Mouse (Mus musculus): ENCODE measurements around the gene Oscar.

Gene Oscar

DNA sequence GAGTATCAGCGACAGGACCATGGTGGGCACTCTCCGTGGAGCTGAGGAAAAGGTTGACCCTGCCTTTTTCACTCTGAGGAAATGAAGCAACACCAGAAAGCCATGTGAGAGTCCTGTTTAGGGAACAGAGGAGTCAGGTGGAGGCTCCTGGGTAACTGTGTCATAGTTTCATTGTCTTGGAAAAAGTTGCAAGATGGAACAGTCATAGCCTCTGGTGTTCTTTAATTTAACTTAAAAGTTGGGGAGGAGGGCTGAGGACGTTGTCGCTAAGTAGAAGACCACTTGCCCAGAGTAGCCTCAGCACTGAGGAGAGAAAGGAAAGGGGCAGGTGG, at the start of gene Oscar:
TSS of gene Oscar (minus strand) at position 101 of the 332 bp plus-strand sequence.
- no peak for DNase-seq (ENCODE audit: extremely low spot score, low read depth, low spot score)

DNA sequence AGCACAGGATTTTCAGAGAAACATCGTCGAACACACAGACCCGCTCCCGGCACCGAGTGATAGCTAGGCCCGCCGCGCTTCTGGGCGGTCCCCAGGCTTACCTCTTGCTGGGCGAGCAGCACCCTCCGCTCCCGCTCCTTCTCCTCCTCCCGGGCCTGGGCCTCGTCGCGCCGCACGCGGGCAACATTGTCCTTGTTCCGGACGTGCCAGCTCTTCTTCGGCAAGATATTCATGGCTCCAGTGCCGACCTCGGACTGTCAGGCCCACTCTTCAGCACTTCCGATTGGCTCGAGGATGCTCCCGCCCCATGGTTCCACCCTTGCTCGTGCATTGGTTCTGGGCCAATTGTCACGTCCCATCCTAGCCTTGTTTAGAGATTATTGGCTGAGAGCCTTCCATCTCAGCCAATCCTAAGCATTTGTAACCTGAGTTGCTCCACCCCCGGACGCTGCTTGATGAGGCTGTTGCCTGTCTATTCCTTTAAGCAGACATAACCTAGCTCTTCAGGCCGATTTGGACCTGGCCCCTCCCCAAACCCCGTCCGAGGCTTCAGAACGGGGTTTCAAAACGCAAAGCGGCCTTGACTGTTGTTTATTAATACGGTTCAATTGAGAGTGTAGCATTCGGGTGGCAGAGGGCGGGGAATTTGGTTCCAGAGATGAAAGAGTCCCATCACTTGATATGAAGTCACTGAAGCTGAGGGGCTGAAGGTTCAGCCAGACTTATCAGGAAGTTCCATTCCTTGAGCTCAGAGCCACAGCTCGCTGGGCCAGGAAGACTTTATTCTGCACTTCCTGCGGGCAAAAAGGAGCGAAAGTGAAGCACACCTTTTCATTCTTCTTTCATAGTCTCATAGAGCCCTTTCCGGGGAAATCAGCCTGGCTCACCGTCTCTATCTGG, 49.5 kb upstream of the Oscar start, which contains the start of gene Leng1:
TSS of gene Leng1 (minus strand) at position 626 of the 900 bp plus-strand sequence.
- DNase-seq (ENCODE audit: extremely low spot score, low read depth, low spot score) = peak; percentile 88

DNA sequence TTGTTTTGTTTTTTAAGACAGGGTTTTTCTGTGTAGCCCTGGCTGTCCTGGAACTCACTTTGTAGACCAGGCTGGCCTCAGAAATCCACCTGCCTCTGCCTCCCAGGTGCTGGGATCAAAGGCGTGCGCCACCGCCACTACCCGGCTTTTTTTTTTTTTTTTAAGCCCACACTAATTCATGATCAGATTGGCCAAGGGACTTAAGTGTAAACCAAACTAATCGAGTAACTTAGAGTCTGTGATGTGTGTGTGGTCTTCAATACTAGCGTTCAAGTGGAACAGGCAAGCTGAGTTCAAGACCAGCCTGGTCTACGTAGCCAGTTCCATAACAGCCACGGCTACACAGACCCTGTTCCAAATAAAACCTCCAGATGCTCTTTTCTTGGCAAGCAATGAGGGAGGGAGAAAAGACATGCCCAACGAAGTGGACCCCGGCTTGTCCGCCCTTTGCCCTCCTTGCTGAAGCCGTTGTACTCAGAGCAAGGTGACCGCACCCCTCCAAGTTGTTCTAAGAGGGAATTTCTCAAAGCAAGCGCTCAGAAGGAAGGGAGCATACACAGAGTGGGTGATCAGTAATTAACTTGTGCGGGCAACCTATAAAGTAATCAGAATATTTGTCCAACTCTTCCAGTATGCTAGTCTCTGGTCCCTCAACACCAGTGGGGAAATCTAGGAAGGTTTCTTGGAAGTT, 48.7 kb upstream of the Oscar start:
- no peak for DNase-seq (ENCODE audit: extremely low spot score, low read depth, low spot score)

DNA sequence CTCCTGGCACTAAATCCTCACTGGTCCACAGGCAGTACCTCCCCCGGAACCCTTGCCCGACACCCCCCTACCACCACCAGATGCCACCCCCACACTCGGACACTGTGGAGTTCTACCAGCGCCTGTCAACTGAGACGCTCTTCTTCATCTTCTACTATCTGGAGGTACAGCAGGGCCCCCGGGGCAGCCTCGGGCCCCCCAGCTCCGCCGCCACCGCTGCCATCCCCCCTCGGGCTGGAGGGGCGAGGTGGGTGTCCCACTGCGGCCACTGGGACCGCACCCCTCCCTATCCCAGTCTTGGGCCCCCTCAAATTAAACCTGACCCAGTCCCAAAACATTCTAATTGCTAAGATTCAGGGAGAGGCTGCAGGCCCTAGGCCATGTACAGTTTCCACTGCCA, 42.6 kb upstream of the Oscar start:
- no peak for DNase-seq (ENCODE audit: extremely low spot score, low read depth, low spot score)

DNA sequence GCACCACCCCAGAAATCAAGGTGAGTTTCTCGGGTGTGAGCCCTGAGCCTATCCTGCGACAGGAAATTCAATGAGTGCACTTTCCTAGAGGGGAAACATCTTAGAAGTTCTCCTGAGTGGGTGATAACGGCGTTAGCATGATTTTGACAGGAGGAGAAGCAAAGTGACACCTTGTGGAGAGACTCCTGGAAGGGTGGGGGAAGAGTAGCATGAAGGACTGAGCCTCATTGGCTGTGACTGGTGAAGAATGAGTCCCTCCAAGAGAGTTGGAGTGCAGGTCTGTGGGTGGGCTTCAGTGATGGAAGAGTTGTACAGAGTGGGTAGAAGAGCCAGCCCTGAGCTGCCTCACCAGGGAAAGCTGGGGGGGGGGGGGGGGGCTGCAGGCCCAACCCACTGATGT, 41.0 kb upstream of the Oscar start:
- no peak for DNase-seq (ENCODE audit: extremely low spot score, low read depth, low spot score)

DNA sequence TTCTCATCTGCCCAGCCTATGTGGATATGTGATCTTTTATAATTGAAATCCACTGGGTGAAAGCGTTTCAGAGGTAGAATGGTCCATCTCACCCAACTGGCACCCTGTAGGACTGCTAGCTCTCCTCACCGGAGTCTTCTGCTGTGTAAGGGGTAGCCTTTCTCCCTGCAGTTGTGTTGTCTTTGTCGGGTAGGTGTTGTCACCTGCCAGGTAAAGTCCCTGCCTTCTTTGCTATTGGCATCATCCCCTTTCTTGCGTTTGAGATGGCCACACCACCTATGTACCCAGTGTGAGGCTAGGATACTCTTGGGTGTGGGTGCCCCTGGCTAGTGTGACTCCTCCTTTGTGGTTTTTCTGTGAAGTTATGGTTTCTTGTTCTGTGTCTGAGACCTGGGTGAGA, 30.7 kb upstream of the Oscar start:
- DNase-seq (ENCODE audit: extremely low spot score, low read depth, low spot score) = no peak

DNA sequence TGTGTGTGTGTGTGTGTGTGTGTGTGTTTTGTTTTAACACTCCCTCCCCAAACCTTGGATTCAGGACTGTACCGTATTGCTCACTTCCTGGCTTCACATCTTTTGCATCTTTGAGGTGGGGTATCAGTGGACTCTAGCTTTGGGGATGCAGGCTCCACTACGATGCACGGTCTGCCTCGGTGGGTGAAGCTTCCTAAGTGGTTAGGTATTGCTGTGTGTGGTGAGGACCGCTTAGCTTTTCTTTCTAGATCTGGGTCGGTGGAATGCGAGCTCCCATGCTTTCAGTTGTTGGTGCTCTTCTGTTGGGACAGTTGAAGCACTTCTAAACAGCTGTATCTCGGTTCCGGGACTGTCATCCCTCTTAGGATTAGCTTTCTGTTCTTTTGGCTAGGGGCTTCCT, 30.2 kb upstream of the Oscar start:
- DNase-seq (ENCODE audit: extremely low spot score, low read depth, low spot score) = no peak

DNA sequence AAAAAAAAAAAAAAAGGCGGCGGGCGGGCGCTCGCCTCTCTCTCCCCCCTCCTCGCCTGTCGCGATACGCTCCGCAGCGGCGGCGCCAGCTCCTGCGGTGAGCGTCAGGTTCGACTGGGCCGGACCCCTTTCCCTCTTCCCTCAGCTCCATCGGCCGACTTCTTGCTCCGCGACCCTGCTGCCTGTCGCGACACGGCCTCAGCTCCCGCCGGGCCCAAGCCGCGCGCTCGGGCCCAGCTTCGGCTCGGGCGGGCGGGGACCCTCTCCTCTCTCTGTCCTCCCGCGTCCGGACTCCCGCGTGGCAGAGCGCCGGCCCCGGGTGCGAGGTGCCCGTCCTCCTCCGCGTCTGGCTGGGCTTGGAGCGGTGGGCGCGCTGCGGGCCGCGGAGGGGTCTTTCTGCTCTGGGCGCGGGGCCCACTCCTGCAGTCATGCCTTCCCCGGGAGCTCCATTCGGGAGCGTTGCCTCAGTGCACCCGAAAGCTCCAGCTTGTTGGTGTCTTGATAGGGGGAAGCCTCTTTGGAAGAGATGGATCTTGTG, 29.6 kb upstream of the Oscar start:
- no peak for DNase-seq (ENCODE audit: extremely low spot score, low read depth, low spot score)

DNA sequence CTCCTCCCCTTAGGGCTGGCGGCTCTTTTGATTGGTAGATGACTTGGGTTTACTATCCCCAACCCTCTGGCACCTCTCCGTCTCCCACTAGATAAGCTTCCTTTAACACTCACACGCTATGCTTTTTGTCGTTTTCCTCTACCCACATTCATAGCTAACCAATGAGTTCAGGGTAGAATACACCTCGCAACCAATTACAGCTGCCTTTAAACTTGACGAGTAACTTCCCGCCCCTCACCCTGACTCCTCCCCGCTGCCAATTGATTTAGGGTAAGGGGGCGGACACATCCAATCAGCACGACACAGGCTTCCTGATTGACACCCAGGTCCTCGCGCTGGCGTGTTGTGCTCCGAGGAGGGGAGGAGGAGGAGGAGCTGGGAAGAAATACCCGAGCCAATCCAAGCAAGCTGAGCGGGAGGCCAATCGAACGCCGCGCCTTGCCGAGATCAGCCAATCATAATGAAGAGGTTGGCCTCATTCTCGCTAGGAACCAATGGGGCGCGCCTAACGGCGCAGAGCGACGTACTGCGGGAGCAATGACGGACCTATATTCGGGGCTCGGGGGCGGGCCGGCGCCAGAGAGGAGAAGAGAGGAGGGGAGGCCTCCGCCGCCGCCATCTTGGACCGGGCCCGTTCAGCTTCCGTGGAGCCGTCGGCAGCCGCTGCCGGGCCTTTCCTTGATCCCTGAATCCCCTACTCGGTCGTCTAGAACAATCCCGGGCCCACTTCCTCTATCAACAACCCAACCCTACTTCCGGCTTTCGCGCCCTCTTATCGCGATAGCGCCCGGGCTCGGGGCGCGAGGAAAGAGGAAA, 28.9 kb upstream of the Oscar start, which contains the start of gene Cnot3:
TSS of gene Cnot3 (plus strand) at position 597 of the 816 bp plus-strand sequence.
- DNase-seq (ENCODE audit: extremely low spot score, low read depth, low spot score) = peak; percentile 93

DNA sequence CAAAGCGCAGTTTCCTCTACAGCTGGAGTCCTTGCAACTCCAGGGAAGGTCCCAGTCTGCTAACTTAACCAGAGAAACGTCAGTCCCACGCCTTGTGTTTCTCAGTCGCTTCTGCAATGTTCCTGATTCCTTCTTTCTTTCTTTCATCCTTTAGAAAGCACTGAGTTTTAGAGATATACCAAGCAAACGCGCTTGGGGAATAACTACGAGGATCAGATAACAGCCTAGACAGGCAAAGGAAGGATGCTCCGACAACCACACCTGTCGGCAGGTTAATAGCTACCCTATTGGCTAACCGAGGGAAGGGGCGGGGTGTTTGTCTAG, 28.4 kb upstream of the Oscar start:
- no peak for DNase-seq (ENCODE audit: extremely low spot score, low read depth, low spot score)

DNA sequence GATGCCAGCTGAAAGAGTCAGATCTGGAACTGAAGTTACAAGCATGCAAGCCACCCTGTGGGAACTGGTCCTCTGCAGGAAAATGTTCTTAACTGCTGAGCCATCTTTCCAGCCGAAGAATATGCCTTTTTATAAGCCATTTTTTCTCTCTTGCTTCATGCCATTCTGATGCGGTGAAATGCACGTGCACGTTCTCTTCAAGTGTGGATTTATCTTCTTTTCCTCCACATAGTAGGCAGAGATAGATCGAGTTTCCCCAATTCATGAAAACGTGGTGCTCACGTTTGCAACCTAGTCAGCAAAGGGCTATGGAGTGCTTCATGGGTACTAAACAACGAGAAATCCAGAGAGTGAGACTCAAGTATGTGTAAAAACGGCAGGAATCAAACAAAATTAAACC, 27.9 kb upstream of the Oscar start:
- DNase-seq (ENCODE audit: extremely low spot score, low read depth, low spot score) = no peak

DNA sequence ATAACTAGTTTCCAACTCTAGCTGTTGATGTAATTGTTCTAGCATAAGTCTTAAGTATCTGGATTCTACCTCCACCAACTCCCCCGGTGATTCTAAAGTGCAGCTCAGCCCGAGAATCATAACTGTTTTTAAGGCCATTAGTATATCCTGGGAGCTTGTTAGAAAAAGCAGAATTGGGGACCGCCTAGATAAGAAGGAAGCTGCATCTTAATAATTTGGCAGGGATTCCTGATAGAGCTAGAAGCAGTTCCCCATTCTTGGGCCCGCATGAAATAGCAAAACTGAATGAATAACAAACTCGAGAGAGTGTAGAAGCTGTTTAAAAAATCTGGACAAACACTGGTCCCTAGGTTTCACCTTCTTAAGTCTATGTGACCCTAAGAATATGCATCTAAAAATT, 27.5 kb upstream of the Oscar start:
- DNase-seq (ENCODE audit: extremely low spot score, low read depth, low spot score) = no peak

DNA sequence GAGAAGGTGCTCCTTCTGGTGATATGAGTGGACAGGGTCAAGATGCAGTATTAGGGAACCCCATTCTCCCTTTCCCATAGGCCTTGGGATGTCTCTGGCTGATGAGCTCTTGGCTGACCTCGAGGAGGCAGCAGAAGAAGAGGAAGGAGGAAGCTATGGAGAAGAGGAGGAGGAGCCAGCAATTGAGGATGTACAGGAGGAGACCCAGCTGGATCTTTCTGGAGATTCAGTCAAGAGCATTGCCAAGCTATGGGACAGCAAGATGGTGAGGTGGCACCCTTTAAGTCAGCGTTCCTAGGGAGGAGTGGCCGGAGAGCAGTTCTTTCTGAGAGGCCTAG, 14.5 kb upstream of the Oscar start:
- no peak for DNase-seq (ENCODE audit: extremely low spot score, low read depth, low spot score)

DNA sequence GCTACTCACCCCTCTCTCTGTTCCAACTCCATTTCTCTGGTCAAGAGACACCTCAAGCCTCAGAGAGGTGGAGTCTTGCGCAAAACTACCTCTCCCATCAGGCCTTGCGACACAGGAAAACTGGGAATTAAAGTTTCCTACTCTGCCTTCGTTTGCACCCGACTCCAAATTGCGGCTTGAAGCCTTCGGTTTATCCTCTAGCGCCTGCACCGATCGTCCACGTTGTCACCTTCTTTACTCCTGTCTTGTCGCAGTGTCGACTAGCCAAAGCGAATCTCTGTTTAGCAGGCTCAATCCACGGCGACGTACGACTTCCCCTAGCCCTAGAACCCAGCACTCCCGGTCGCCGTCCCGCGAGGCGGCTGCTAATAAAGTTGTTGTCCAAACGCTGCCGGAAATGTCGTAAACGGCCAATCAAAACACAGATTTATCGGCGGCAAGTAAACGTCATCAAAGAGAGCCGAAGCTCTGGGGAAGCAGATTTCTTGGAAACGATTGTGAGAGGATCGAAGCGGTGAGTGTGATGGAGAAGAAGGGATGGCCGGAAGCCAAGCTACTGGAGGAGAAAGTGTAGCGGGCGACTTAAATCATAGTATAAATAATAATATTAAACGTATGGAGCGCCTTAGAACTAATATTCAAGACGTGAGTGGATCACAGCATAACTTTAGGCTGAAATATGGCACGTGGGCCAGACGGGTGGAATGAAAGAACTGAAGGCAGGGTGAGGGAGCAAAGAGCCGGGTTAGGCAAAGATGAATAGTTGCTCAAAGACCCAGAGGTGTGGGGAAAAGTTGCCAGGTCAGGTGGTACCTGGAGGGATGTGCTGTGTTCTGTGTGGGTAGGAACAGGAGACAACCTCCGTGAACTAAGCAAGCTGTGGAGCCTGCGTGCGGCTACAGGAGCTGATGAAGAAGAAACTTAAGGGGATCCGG, 13.9 kb upstream of the Oscar start, which contains the start of the genes Tfpt and Prpf31:
TSS of gene Tfpt (minus strand) at position 387 of the 935 bp plus-strand sequence.
TSS of gene Prpf31 (plus strand) at position 443 of the 935 bp plus-strand sequence.
- DNase-seq (ENCODE audit: extremely low spot score, low read depth, low spot score) = peak; percentile 92

DNA sequence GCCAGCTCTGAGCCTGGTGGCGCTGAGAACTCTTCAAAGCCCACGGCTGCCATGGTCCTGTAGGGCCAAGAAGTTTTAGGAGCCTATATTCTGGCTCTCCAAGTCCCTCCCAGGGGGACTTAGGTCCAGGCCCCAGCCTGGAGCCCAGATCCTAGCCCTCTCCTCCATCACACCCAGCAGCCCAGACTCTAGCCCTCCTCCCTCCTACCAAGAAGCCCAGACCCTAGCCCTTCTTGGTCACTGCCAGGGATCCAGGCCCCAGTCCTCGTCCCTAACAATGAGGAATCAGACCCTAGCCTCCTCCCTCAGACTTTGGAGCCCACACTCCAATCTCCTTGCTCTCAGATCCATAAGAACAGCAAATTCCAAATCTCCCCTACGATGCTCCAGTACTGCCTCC, 13.1 kb upstream of the Oscar start:
- DNase-seq (ENCODE audit: extremely low spot score, low read depth, low spot score) = no peak

DNA sequence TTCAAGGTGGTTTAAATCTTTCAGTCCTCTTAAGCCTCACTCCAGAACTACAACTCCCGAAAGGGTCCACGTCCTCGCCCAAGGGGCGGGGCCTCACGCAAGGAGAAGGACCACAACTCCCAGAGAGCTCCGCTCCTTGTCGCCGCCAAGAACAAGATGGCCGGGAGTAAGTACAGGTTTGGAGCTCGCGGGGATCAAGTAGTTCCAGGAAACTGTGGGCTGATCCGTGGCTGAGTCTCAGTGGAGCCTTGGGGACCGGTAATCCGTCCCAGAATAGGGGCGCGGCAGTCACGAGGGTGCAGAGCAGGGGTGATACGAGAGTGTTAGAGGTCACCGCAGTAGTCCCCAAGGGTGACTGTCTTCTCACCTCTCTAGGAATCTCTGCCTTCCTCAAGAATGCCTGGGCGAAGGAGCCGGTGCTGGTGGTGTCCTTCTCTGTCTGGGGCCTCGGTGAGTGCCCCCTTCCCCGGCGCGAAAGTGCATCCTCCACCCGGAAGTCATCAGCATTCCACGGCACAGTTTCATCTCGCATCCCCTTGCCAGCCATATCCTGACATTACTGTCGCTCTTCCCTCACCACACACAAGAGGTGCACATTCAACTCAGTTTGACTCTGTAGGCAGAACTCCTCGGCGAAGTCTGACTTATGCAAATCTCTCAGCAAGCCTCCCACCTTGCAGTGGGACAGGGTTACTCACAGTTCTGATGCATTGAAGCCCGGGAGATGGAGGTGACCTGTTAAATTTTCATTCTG, 1.5 kb upstream of the Oscar start, which contains the start of gene Ndufa3:
TSS of gene Ndufa3 (plus strand) at position 132 of the 754 bp plus-strand sequence.
- peak; percentile 89 for DNase-seq (ENCODE audit: extremely low spot score, low read depth, low spot score)

DNA sequence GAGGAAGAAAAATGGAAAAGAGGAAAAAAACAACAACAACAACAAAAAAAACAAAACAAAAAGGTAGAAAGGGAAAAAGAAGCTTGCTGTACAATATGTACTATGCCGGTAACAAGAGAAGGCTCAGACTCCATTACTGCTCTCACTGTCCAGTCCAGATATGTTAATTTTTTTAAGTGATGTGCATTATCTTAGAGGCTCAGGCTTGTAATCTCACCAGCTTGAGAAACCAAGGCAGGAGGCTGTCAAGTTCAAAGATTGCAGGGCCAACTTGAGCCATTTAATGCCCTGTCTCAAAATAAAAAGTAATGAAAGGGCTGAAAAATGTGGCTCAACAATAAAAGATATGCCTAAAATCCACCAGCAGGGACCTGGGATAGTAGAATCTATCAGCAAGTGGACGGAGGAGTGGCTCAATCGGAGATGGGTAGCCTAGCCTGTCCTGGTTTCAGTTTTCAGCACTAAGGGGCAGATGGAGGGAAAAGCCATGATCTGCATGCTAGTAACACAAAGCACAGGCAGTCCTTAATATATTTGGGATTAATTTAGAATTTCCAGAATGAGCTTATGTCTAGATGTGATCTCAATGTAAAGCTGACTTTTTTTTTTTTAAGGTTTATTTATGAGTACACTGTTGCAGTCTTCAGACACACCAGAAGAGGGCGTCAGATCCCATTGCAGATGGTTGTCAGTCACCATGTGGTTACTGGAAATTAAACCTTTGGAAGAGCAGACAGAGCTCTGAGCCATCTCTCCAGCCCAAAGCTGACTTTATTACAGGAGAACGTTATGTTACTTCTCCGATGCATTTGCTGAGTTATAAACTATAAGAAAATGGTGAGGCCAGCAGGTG, 658 bp upstream of the Oscar start:
- DNase-seq (ENCODE audit: extremely low spot score, low read depth, low spot score) = no peak

DNA sequence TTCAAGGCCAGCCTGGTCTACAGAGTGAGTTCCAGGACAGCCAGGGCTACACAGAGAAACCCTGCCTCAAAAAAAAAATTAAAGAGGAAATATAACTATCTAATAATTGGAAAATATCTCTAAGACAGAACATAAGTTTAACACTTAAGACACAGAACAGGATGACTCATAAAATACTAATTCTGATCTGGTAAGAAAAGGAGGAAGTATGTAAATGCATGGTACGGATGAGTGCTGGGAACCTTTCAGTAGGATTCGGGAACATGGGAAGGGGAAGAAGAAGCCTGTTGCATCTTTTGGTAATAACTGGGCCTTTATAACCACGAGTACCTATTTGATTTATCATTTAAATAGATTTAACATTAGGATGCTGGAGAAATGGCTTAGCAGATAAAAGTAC, 1.9 kb downstream of the Oscar start:
- no peak for DNase-seq (ENCODE audit: extremely low spot score, low read depth, low spot score)
